Mouse (Mus musculus): Measurements from ENCODE around the gene Neu3. TPM values are rescaled to one million over a fixed set of nuclear protein-coding genes. Genes with fewer than 3 reads are reported as not detected.

Neu3 gene
- total and polyA plus RNA-seq, 3 experiments, result 8.5 to 11.5 (median 11.0) TPM

GRCm38 (mm10) chr7:99837358-99838071 is 9.3 kb upstream of the Neu3 start:
- H3K4me2 ChIP-seq (ENCODE audit: insufficient read depth, low read depth, poor library complexity, severe bottlenecking), result no peak overlapping the region
- H3K36me3 ChIP-seq (replicated peaks in 1 of 2; ENCODE audit: control insufficient read depth in 1 of 2, insufficient read depth in 1 of 2, low read length in 1 of 2), result peaks cover 48 to 65% of the 10 kb centered on the region in 2 experiments
- no peak for TF ChIP-seq CHD1 (IDR thresholded peaks at IDR 0.05; ENCODE audit: low read depth, low read length)
- no peak for TF ChIP-seq USF1 (IDR thresholded peaks at IDR 0.05; ENCODE audit: low read depth, low read length)
- no peak for TF ChIP-seq ZC3H11A (IDR thresholded peaks at IDR 0.05; ENCODE audit: low read depth, low read length)
- no peak for TF ChIP-seq MYC (IDR thresholded peaks at IDR 0.05; ENCODE audit: low read depth, low read length)
- no peak for TF ChIP-seq TBP (conservative IDR thresholded peaks at IDR 0.05; ENCODE audit: low read depth, low read length)
- TF ChIP-seq MAX (IDR thresholded peaks at IDR 0.05; ENCODE audit: low read length), result no peak
- TF ChIP-seq POLR2AphosphoS2 (IDR thresholded peaks at IDR 0.05; ENCODE audit: low read depth, low read length), result no peak
- TF ChIP-seq E2F4 (IDR thresholded peaks at IDR 0.05; ENCODE audit: insufficient replicate concordance, low read depth, low read length), result no peak
- TF ChIP-seq ELF1 (IDR thresholded peaks at IDR 0.05; ENCODE audit: low read depth, low read length), result no peak
- TF ChIP-seq NRF1 (IDR thresholded peaks at IDR 0.05; ENCODE audit: low read depth, low read length), result no peak
- no peak for TF ChIP-seq JUN (IDR thresholded peaks at IDR 0.05; ENCODE audit: insufficient read depth, low read depth, low read length)
- no peak for TF ChIP-seq EP300 (IDR thresholded peaks at IDR 0.05; ENCODE audit: low read length)
- TF ChIP-seq MAFK (IDR thresholded peaks at IDR 0.05; ENCODE audit: insufficient replicate concordance, low read length), result no peak
- no peak for TF ChIP-seq RCOR1 (conservative IDR thresholded peaks at IDR 0.05; ENCODE audit: low read depth, low read length)
- TF ChIP-seq BHLHE40 (IDR thresholded peaks at IDR 0.05; ENCODE audit: low read depth, low read length), result no peak
- no peak overlapping the region for H3K4me3 ChIP-seq (replicated peaks in 1 of 3; ENCODE audit: low read depth in 2 of 3, low read length in 2 of 3, poor library complexity in 1 of 3)
- peaks cover 6% of the 10 kb centered on the region; the same call in 1 of the 2 replicates for H3K79me2 ChIP-seq (replicated peaks; ENCODE audit: control insufficient read depth, extremely low read depth, insufficient read depth, poor library complexity, severe bottlenecking)
- no peaks in the 10 kb centered on the region for H3K9me3 ChIP-seq (replicated peaks; ENCODE audit: low read length)
- no peak overlapping the region for H3K27ac ChIP-seq (ENCODE audit: insufficient read depth, low read depth)
- in situ Hi-C loops (cut with MboI; ENCODE audit: low pct_ligation_motif_present, low pct_unique_long_range_greater_than_20kb, low sequenced_read_pairs) (no loop called here), dilution Hi-C loops (cut with MboI; ENCODE audit: extremely low pct_ligation_motif_present, extremely low pct_unique_long_range_greater_than_20kb, low sequenced_read_pairs) (no loop called here)
- H3K4me1 ChIP-seq (ENCODE audit: control insufficient read depth in 1 of 2, insufficient read depth in 2 of 2), result peaks cover 8 to 49% of the 10 kb centered on the region in 2 experiments; a peak in 3 of 4 replicates
- H3K9ac ChIP-seq (ENCODE audit: insufficient read depth, low read depth), result no peak overlapping the region
- DNase-seq (ENCODE audit: extremely low read depth), result no peak
- no peaks in the 10 kb centered on the region for H3K27me3 ChIP-seq (replicated peaks)

- in situ Hi-C loops (cut with MboI; ENCODE audit: low pct_ligation_motif_present, low pct_unique_long_range_greater_than_20kb, low sequenced_read_pairs), result no loop called here
- no peak for DNase-seq (ENCODE audit: extremely low read depth)
- TF ChIP-seq TCF12 (IDR thresholded peaks at IDR 0.05; ENCODE audit: low read depth, low read length) (no peak), USF1 (IDR thresholded peaks at IDR 0.05; ENCODE audit: low read depth, low read length) (no peak), RAD21 (IDR thresholded peaks at IDR 0.05; ENCODE audit: low read depth, low read length) (no peak), ZMIZ1 (IDR thresholded peaks at IDR 0.05; ENCODE audit: low read depth, low read length) (no peak), SIN3A (IDR thresholded peaks at IDR 0.05; ENCODE audit: low read length) (no peak), NRF1 (IDR thresholded peaks at IDR 0.05; ENCODE audit: low read depth, low read length) (no peak), TBP (conservative IDR thresholded peaks at IDR 0.05; ENCODE audit: low read depth, low read length) (no peak), HCFC1 (IDR thresholded peaks at IDR 0.05; ENCODE audit: low read depth, low read length) (no peak)
- Histone ChIP-seq H3K27me3 (replicated peaks) (no peaks in the 10 kb centered on the region), H3K9me3 (replicated peaks; ENCODE audit: low read length) (no peaks in the 10 kb centered on the region), H3K36me3 (replicated peaks in 1 of 2; ENCODE audit: control insufficient read depth in 1 of 2, insufficient read depth in 1 of 2, low read length in 1 of 2) (peaks cover 42 to 58% of the 10 kb centered on the region in 2 experiments), H3K79me2 (replicated peaks; ENCODE audit: control insufficient read depth, extremely low read depth, insufficient read depth, poor library complexity, severe bottlenecking) (0 out of 2 replicates have a peak, but pooled peaks cover 2% of the 10 kb centered on the region), H3K27ac (ENCODE audit: insufficient read depth, low read depth) (no peak overlapping the region), H3K9ac (ENCODE audit: insufficient read depth, low read depth) (no peak overlapping the region), H3K4me3 (replicated peaks in 1 of 3; ENCODE audit: low read depth in 2 of 3, low read length in 2 of 3, poor library complexity in 1 of 3) (no peak overlapping the region), H3K4me2 (ENCODE audit: insufficient read depth, low read depth, poor library complexity, severe bottlenecking) (no peak overlapping the region), H3K4me1 (ENCODE audit: control insufficient read depth in 1 of 2, insufficient read depth in 2 of 2) (peaks cover 12 to 56% of the 10 kb centered on the region in 2 experiments; a peak in 3 of 4 replicates)
- dilution Hi-C loops (cut with MboI; ENCODE audit: extremely low pct_ligation_motif_present, extremely low pct_unique_long_range_greater_than_20kb, low sequenced_read_pairs), result no loop called here
Measured at GRCm38 (mm10) chr7:99836781-99837180, 8.6 kb upstream of the Neu3 start.

Measured in CH12.LX (cell line).